Mouse (Mus musculus): ENCODE measurements around the gene Abca16. TPM values are rescaled to one million over a fixed set of nuclear protein-coding genes. Genes with fewer than 3 reads are reported as not detected.

The Abca16 gene
- polyA plus RNA-seq, 1 experiment from 2014 or later: not detected

- no peaks in the 10 kb centered on the region for H3K4me1 ChIP-seq (ENCODE audit: control insufficient read depth, insufficient read depth, low read length)
- H3K27ac ChIP-seq (ENCODE audit: low read depth, low read length): no peak overlapping the region
- no peak overlapping the region for H3K9ac ChIP-seq (ENCODE audit: low read depth, low read length)
- no peak overlapping the region for H3K4me3 ChIP-seq (ENCODE audit: low read length)
- no peak overlapping the region for H3K4me2 ChIP-seq (replicated peaks; ENCODE audit: low read depth, low read length)
- H3K27me3 ChIP-seq (ENCODE audit: control insufficient read depth, insufficient read depth, low read length): no peaks in the 10 kb centered on the region
- WGBS: 41% methylated on average over 12 of the region's 12 CpGs
- no peaks in the 10 kb centered on the region for H3K9me3 ChIP-seq (ENCODE audit: control insufficient read depth, low read length)
- ATAC-seq (ENCODE audit: low FRiP score, low TSS enrichment): no peak
- H3K36me3 ChIP-seq (ENCODE audit: control insufficient read depth, insufficient read depth, low read length): no peaks in the 10 kb centered on the region
These were observed 143.7 kb downstream of the Abca16 start for GRCm38 (mm10) chr7:120553181-120553551.

GRCm38 (mm10) chr7:120567366-120567765 is 157.9 kb downstream of the Abca16 start:
- 49% methylated on average over 8 of the region's 8 CpGs for WGBS
- Histone ChIP-seq H3K9me3 (ENCODE audit: control insufficient read depth, low read length) (no peaks in the 10 kb centered on the region), H3K4me3 (ENCODE audit: low read length) (no peak overlapping the region), H3K27me3 (ENCODE audit: control insufficient read depth, insufficient read depth, low read length) (no peaks in the 10 kb centered on the region), H3K4me2 (replicated peaks; ENCODE audit: low read depth, low read length) (no peak overlapping the region), H3K36me3 (ENCODE audit: control insufficient read depth, insufficient read depth, low read length) (no peaks in the 10 kb centered on the region), H3K9ac (ENCODE audit: low read depth, low read length) (no peak overlapping the region), H3K4me1 (ENCODE audit: control insufficient read depth, insufficient read depth, low read length) (no peaks in the 10 kb centered on the region), H3K27ac (ENCODE audit: low read depth, low read length) (no peak overlapping the region)
- ATAC-seq (ENCODE audit: low FRiP score, low TSS enrichment): no peak

- no peak overlapping the region for H3K27ac ChIP-seq (ENCODE audit: low read depth, low read length)
- ATAC-seq (ENCODE audit: low FRiP score, low TSS enrichment): no peak
- H3K27me3 ChIP-seq (ENCODE audit: control insufficient read depth, insufficient read depth, low read length): 0 out of 2 replicates have a peak, but pooled peaks cover 3% of the 10 kb centered on the region
- H3K4me1 ChIP-seq (ENCODE audit: control insufficient read depth, insufficient read depth, low read length): no peaks in the 10 kb centered on the region
- H3K9ac ChIP-seq (ENCODE audit: low read depth, low read length): no peak overlapping the region
- H3K4me3 ChIP-seq (ENCODE audit: low read length): no peak overlapping the region
- 81% methylated on average over 3 of the region's 3 CpGs for WGBS
- no peaks in the 10 kb centered on the region for H3K9me3 ChIP-seq (ENCODE audit: control insufficient read depth, low read length)
- no peak overlapping the region for H3K4me2 ChIP-seq (replicated peaks; ENCODE audit: low read depth, low read length)
- no peaks in the 10 kb centered on the region for H3K36me3 ChIP-seq (ENCODE audit: control insufficient read depth, insufficient read depth, low read length)
These were observed 167.1 kb downstream of the Abca16 start for GRCm38 (mm10) chr7:120576520-120576919.

Other genes with a start within 250 kb of the Abca16 start
- gene Anks4b, start 235.8 kb upstream of the Abca16 start, polyA plus RNA-seq (2014; fragmentation: Nextera tagmentation; extraction: Ambion mirVana): 1.2 and 1.5 TPM in 2 replicates
- gene Crym, start 207.5 kb upstream of the Abca16 start, polyA plus RNA-seq (2014; fragmentation: Nextera tagmentation; extraction: Ambion mirVana): 88.9 and 94.2 TPM in 2 replicates
- not detected in 2 replicates for gene Abca14, start 205.7 kb upstream of the Abca16 start, polyA plus RNA-seq (2014; fragmentation: Nextera tagmentation; extraction: Ambion mirVana)
- not detected in 2 replicates for gene Abca15, start 81.0 kb upstream of the Abca16 start, polyA plus RNA-seq (2014; fragmentation: Nextera tagmentation; extraction: Ambion mirVana)
- 210 and 232 TPM in 2 replicates for gene Uqcrc2, start 225.5 kb downstream of the Abca16 start, polyA plus RNA-seq (2014; fragmentation: Nextera tagmentation; extraction: Ambion mirVana)

All from kidney, embryonic 14.5 days (tissue).